Mouse (Mus musculus) CH12.LX (cell line): Measurements from ENCODE around the gene Kif13a.

ENCODE experiments used
- POLR2A ChIP-seq: IDR thresholded peaks from 2 replicates; pipeline ENCODE4 v1.6.1; 2011; ENCODE audit warnings: low read depth, mild to moderate bottlenecking, improper control_type of control experiment, low read length
- USF1 ChIP-seq: IDR thresholded peaks from 2 replicates; pipeline ENCODE4 v1.6.1; 2014; ENCODE audit warnings: low read depth, mild to moderate bottlenecking, inconsistent platforms, low read length, improper control_type of control experiment

DNA sequence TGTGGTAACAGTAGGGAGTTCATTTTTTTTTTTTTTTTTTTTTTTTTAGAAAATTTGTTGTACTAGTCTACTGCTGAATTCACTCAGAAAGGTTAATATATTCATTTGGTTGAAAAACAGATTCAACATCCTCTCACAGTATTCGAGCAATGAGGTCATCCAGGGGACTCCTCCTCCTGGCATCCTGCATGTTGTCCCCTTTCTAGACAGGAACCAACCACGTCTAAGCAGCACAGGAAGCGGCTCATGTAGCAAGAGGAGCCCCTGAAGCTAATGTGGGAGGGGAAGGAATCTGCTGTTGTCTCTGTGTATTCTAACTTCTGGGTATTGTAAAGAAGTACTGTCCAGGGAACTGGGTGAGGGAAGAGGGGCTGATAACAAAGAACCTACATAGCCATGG lies 18.4 kb upstream of the Kif13a start:
- no peak for TF ChIP-seq POLR2A
- TF ChIP-seq USF1: no peak
